Mouse (Mus musculus) hindbrain, embryonic 11.5 days (tissue): ENCODE results near the gene Morc4. TPM values are rescaled to one million over a fixed set of nuclear protein-coding genes. Genes with fewer than 3 reads are reported as not detected.

Experiments
- ATAC-seq: fragments of 200-750 bp; cut with Nextera tagmentation; 2 replicates; pipeline ENCODE4 v1.8.0; 2017; ENCODE audit warnings: mild to moderate bottlenecking, moderate TSS enrichment, moderate library complexity; ENCODE audit not compliant: low FRiP score
- DNase-seq: peaks from one replicate; pipeline ENCODE4 v3.0.0-alpha.2; 2015; ENCODE audit warnings: low spot score
- H3K27ac ChIP-seq: fragments of 300-500 bp; sonication (generic); 2 replicates; pipeline ENCODE4 v1.5.1; 2014; ENCODE audit warnings: mild to moderate bottlenecking, low read depth, low read length
- H3K27me3 ChIP-seq: fragments of 300-500 bp; sonication (generic); 2 replicates; pipeline ENCODE4 v1.6.1; 2014; ENCODE audit warnings: mild to moderate bottlenecking, low read length, moderate library complexity, mixed read lengths; ENCODE audit not compliant: control insufficient read depth, insufficient read depth
- H3K36me3 ChIP-seq: fragments of 300-500 bp; sonication (generic); 2 replicates; pipeline ENCODE4 v1.6.1; 2014; ENCODE audit warnings: mild to moderate bottlenecking, low read length, moderate library complexity, mixed read lengths; ENCODE audit not compliant: control insufficient read depth, insufficient read depth
- H3K4me1 ChIP-seq: fragments of 300-500 bp; sonication (generic); replicated peaks from 2 replicates; pipeline ENCODE4 v1.6.1; 2014; ENCODE audit warnings: low read length, mixed read lengths; ENCODE audit not compliant: control insufficient read depth, insufficient read depth
- H3K4me2 ChIP-seq: fragments of 300-500 bp; sonication (generic); replicated peaks from 2 replicates; pipeline ENCODE4 v1.6.1; 2014; ENCODE audit warnings: mild to moderate bottlenecking, low read depth, low read length
- H3K4me3 ChIP-seq: fragments of 300-500 bp; sonication (generic); 2 replicates; pipeline ENCODE4 v1.5.1; 2014; ENCODE audit warnings: low read depth, low read length
- H3K9ac ChIP-seq: fragments of 300-500 bp; sonication (generic); 2 replicates; pipeline ENCODE4 v1.6.1; 2014; ENCODE audit warnings: low read depth, low read length
- H3K9me3 ChIP-seq: fragments of 300-500 bp; sonication (generic); 2 replicates; pipeline ENCODE4 v1.6.1; 2016; ENCODE audit warnings: low read length; ENCODE audit not compliant: control insufficient read depth
- WGBS: fragments of 180-500 bp; shearing (Covaris S2); extraction: QIAGEN DNeasy Blood & Tissue Kit; methylation state at CpG from one replicate; pipeline ENCODE4 v1.1.7; 2014; 5-methylcytosine and 5-hydroxymethylcytosine counted together
- polyA plus RNA-seq: library from polyadenylated mRNA; unstranded; fragments of >200 nt; fragmentation: Nextera tagmentation; extraction: Ambion mirVana; gene quantifications from 2 replicates; pipeline ENCODE4 v1.2.1, GENCODE M21; 2014

The Morc4 gene
- polyA plus RNA-seq, 1 experiment from 2014 or later: 9.4 TPM

GRCm38 (mm10) chrX:139780988-139781387, 90.5 kb downstream of the Morc4 start:
- Histone ChIP-seq H3K27me3 (peaks cover 2% of the 10 kb centered on the region; the same call in 1 of the 2 replicates), H3K36me3 (no peaks in the 10 kb centered on the region), H3K4me2 (no peak overlapping the region), H3K9ac (no peak overlapping the region), H3K4me3 (no peak overlapping the region), H3K9me3 (no peaks in the 10 kb centered on the region), H3K4me1 (0 out of 2 replicates have a peak, but pooled peaks cover 2% of the 10 kb centered on the region), H3K27ac (no peak overlapping the region)
- ATAC-seq: no peak
- WGBS: 61% methylated on average over 3 of the region's 3 CpGs
- no peak for DNase-seq

GRCm38 (mm10) chrX:139779401-139779800, 92.1 kb downstream of the Morc4 start:
- Histone ChIP-seq H3K27me3 (peaks cover 2% of the 10 kb centered on the region; the same call in 1 of the 2 replicates), H3K36me3 (no peaks in the 10 kb centered on the region), H3K4me3 (no peak overlapping the region), H3K9ac (no peak overlapping the region), H3K4me1 (0 out of 2 replicates have a peak, but pooled peaks cover 2% of the 10 kb centered on the region), H3K27ac (no peak overlapping the region), H3K4me2 (no peak overlapping the region), H3K9me3 (no peaks in the 10 kb centered on the region)
- DNase-seq (no peak), ATAC-seq (no peak)
- 88% methylated on average over 5 of the region's 5 CpGs for WGBS

GRCm38 (mm10) chrX:139778886-139779285, 92.6 kb downstream of the Morc4 start:
- H3K4me1 ChIP-seq: 0 out of 2 replicates have a peak, but pooled peaks cover 2% of the 10 kb centered on the region
- peaks cover 2% of the 10 kb centered on the region; the same call in 1 of the 2 replicates for H3K27me3 ChIP-seq
- no peak overlapping the region for H3K4me2 ChIP-seq
- no peak for DNase-seq
- WGBS: 64% methylated on average over 1 of the region's 1 CpGs
- ATAC-seq: no peak
- no peak overlapping the region for H3K4me3 ChIP-seq
- no peak overlapping the region for H3K27ac ChIP-seq
- no peaks in the 10 kb centered on the region for H3K36me3 ChIP-seq
- no peak overlapping the region for H3K9ac ChIP-seq
- no peaks in the 10 kb centered on the region for H3K9me3 ChIP-seq

DNA sequence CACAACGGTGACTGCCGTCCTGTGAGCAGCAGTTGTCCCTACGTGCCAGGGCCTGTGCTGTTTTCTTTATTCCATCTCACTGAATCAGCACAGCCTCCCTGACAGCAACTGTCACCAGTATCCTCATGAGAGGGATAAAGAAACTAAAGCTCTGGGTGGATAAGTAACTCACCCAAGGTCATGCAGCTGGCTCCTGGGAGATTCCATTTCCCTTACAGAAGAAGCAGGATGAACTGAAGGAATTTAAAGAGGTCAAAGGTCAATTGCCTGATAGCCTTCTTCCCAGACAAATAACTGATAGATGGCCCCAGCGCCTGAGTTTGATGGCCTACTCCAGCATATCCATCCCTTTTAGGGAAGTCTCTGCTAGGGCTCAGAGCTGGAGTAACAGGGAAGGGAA, 94.1 kb downstream of the Morc4 start:
- Histone ChIP-seq H3K27ac (no peak overlapping the region), H3K4me3 (no peak overlapping the region), H3K36me3 (no peaks in the 10 kb centered on the region), H3K9ac (no peak overlapping the region), H3K9me3 (no peaks in the 10 kb centered on the region), H3K27me3 (no peaks in the 10 kb centered on the region; the same call in 1 of the 2 replicates), H3K4me2 (no peak overlapping the region), H3K4me1 (no peaks in the 10 kb centered on the region)
- no peak for DNase-seq
- WGBS: 44% methylated on average over 4 of the region's 4 CpGs
- no peak for ATAC-seq

DNA sequence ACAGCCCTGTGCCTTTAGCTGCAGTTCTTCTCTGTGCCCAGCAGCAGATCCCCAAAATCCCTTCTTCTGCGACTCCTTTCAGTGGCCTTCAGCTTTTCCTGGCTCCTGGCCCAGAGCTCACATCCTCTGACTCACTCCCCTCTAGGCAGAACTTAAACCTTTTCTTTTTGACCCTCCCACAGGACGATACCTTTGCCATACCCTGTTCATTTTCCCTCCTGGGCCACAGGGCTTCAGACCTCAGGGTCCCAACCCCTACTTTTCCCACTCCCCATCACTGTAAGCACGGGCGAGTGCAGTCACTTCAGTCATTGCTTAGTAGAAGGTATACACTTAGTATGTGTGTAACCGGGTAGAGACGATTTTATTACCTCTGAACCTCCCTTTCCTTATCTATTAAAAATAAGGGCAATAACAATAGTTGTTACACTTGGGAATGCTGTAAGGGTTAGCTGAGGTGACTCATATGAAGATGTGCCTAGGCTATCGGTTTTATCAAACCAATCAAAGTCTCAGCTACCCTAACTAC, 96.3 kb downstream of the Morc4 start:
- no peaks in the 10 kb centered on the region for H3K36me3 ChIP-seq
- H3K27me3 ChIP-seq: no peaks in the 10 kb centered on the region; the same call in 1 of the 2 replicates
- no peak overlapping the region for H3K4me3 ChIP-seq
- H3K9me3 ChIP-seq: no peaks in the 10 kb centered on the region
- H3K4me1 ChIP-seq: no peaks in the 10 kb centered on the region
- H3K27ac ChIP-seq: no peak overlapping the region
- 79% methylated on average over 7 of the region's 7 CpGs for WGBS
- no peak overlapping the region for H3K4me2 ChIP-seq
- ATAC-seq: no peak
- DNase-seq: no peak
- no peak overlapping the region for H3K9ac ChIP-seq

DNA sequence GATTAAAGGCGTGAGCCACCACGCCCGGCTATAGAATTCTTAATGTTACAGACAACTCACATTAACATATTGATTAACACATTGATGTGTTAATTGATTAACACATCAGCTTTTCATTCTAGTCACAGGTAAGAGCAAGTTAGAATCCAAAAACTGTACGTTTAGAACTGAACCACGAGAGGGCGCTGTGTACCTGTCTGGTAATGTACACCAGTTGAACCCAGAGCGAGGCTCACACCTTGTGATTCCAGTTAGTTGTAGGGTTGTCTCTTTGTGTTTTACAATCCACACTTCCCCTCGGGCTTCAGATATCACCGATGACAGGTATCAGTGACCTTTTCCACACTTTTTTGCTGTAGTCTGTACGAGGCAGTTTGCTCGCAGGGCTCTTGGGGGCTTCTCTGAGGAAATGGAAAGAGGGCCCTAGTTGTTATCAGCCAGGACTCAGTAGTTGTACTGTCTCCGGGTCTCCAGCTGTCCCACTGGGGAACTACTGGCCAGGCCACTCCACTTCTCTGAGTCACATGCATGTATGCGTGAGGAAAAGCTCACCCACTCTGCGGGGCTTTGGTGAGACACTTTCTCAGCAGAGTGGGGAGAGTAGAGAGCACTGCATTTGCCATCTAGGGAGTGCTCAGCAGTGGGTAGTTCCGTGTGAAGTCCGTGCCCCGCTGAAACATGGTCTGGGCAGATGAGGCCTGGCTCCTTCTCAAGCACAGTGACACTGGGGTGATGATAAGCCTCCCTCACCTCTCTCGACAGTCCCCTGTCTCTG, 97.0 kb downstream of the Morc4 start:
- H3K27ac ChIP-seq: no peak overlapping the region
- no peak overlapping the region for H3K4me3 ChIP-seq
- H3K27me3 ChIP-seq: no peaks in the 10 kb centered on the region; the same call in 1 of the 2 replicates
- no peak overlapping the region for H3K9ac ChIP-seq
- 30% methylated on average over 18 of the region's 18 CpGs for WGBS
- no peaks in the 10 kb centered on the region for H3K9me3 ChIP-seq
- H3K4me1 ChIP-seq: no peaks in the 10 kb centered on the region
- H3K4me2 ChIP-seq: no peak overlapping the region
- peak; percentile 60 for DNase-seq
- H3K36me3 ChIP-seq: no peaks in the 10 kb centered on the region
- 0 out of 2 replicates have a peak, but pooled peaks have one; percentile 43 for ATAC-seq

Other genes starting within 250 kb of the Morc4 start
- gene Tbc1d8b, start 186.7 kb downstream of the Morc4 start, polyA plus RNA-seq: 0.74 and 0.88 TPM in 2 replicates
- 0.28 TPM in 1 of 2 replicates, not detected in the other for gene Gm15013, start 157.2 kb downstream of the Morc4 start, polyA plus RNA-seq
- not detected in 2 replicates for gene Ripply1, start 89.3 kb downstream of the Morc4 start, polyA plus RNA-seq
- 0.40 and 0.77 TPM in 2 replicates for gene Cldn2, start 70.8 kb downstream of the Morc4 start, polyA plus RNA-seq
- 10.0 and 12.1 TPM in 2 replicates for gene Rbm41, start 126.9 kb upstream of the Morc4 start, polyA plus RNA-seq
- gene Nup62cl, start 191.0 kb upstream of the Morc4 start, polyA plus RNA-seq: 2.0 and 4.4 TPM in 2 replicates
- not detected in 2 replicates for gene Pih1h3b, start 191.2 kb upstream of the Morc4 start, polyA plus RNA-seq